Mouse (Mus musculus): ENCODE data around the gene BC067074. TPM values are rescaled to one million over a fixed set of nuclear protein-coding genes. Genes with fewer than 3 reads are reported as not detected.

Gene BC067074
- polyA plus RNA-seq, 1 experiment, result 0.34 TPM

DNA sequence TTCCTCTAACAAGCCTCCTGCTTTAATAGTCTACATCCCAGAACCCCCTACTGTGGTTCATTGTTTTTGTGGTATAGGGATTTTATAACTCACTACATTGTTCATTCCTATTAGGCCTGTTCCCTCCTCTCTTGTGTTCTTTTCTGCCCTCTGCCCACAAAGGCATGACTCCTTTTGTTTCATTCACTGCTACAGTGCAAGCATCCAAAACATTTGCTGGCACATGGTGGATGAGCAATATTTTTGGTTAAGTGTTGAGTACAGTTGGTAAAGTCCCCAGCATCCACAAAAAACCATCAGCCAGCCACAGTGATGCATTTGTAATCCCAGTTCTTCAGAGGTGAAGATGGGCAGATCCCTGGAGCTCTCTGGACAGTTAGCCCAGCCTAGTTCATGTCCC is 48.2 kb downstream of the BC067074 start:
- no peaks in the 10 kb centered on the region for H3K36me3 ChIP-seq (ENCODE audit: control insufficient read depth, insufficient read depth)
- H3K4me3 ChIP-seq (ENCODE audit: insufficient read depth, poor library complexity, severe bottlenecking), result no peak overlapping the region
- H3K79me3 ChIP-seq (ENCODE audit: low read depth), result no peaks in the 10 kb centered on the region
- TF ChIP-seq MYOG (IDR thresholded peaks at IDR 0.05; ENCODE audit: control insufficient read depth, extremely low read depth, insufficient read length) (no peak), MAX (IDR thresholded peaks at IDR 0.05) (peak; percentile 50)
- H3K27me3 ChIP-seq (ENCODE audit: control insufficient read depth, insufficient read depth, insufficient read length), result no peaks in the 10 kb centered on the region
- no peak overlapping the region for H3ac ChIP-seq (ENCODE audit: control insufficient read depth, insufficient read length, low read depth)
- H3K79me2 ChIP-seq (ENCODE audit: control insufficient read depth, insufficient read depth), result no peaks in the 10 kb centered on the region

DNA sequence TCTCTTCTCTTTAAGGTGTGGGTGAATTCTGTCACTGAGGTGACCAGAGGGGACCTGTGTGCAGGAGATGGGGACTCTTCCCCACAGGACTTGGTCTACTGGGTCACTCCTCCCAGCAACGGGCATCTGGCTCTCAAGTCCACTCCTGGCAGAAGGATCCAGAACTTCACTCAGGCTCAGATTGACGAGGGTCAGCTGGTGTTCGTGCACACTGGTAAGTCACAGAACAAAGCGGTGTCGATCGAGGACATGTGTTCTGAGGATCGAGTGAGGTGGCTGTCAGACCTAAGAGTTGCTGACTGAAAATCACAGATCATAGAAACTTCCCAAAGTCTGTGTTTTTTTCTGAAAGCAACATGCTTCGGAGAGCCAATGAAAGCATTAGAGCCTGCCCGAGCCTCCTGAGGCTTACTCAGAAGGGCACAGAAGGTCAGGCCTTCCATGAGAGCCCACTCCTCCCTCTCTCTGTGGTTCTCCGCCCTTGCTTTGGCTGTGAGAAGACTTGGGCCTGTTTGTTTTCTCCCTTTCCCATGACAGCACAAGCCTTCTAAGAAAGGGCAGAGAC is 49.5 kb downstream of the BC067074 start:
- TF ChIP-seq MYOD1 (IDR thresholded peaks at IDR 0.05; ENCODE audit: control insufficient read depth, insufficient read length, low read depth) (no peak), USF1 (IDR thresholded peaks at IDR 0.05; ENCODE audit: low read depth) (no peak), MYOG (IDR thresholded peaks at IDR 0.05; ENCODE audit: control insufficient read depth, extremely low read depth, insufficient read length) (no peak), FOSL1 (IDR thresholded peaks at IDR 0.05; ENCODE audit: insufficient read depth, low read length, poor library complexity, severe bottlenecking) (no peak), MAX (IDR thresholded peaks at IDR 0.05) (no peak), CEBPB (IDR thresholded peaks at IDR 0.05; ENCODE audit: low read depth) (no peak), CTCF (IDR thresholded peaks at IDR 0.05; ENCODE audit: control insufficient read depth, insufficient read depth, insufficient read length) (no peak)
- Histone ChIP-seq H3K79me2 (ENCODE audit: control insufficient read depth, insufficient read depth) (no peaks in the 10 kb centered on the region), H3K36me3 (ENCODE audit: control insufficient read depth, insufficient read depth) (no peaks in the 10 kb centered on the region), H3K27me3 (ENCODE audit: control insufficient read depth, insufficient read depth, insufficient read length) (no peaks in the 10 kb centered on the region), H3K79me3 (ENCODE audit: low read depth) (no peaks in the 10 kb centered on the region), H3ac (ENCODE audit: control insufficient read depth, insufficient read length, low read depth) (no peak overlapping the region), H3K4me3 (ENCODE audit: insufficient read depth, poor library complexity, severe bottlenecking) (no peak overlapping the region)

DNA sequence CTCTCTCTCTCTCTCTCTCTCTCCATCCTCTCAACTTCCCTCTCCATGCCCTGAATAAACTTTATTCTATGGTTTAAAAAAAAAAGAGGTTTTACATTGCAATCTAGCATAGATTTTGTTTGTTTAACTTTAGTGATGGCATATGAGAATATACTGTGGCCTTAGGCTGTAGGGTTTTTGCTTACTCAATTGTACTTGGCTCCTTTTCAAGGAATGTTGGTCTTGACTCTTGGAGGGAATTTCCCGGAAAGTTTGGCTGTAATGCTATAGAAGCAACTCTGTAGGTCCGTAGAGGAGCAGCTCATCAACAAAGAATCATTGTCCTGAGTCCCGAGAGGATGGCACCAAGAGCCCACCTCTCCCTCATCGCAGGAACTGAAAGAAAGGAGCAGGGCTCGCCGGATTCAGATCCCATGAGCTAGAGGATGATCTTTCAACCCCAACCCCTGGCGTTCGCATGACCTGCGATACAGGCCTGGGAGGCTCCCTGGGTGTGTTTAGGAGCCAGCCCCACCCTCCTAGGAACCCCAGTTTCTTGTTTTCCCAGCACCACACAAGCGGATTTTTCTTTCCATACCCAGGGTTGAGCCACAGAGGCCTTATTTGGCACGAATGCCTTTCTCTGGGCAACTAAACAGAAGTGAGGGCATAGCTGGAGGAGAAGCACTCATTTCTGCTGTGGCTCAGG is 57.9 kb downstream of the BC067074 start:
- no peak for TF ChIP-seq MAX (IDR thresholded peaks at IDR 0.05)
- TF ChIP-seq MYOD1 (IDR thresholded peaks at IDR 0.05; ENCODE audit: control insufficient read depth, insufficient read length, low read depth), result no peak
- no peak for TF ChIP-seq CTCF (IDR thresholded peaks at IDR 0.05; ENCODE audit: control insufficient read depth, insufficient read depth, insufficient read length)
- no peak for TF ChIP-seq USF1 (IDR thresholded peaks at IDR 0.05; ENCODE audit: low read depth)
- TF ChIP-seq CEBPB (IDR thresholded peaks at IDR 0.05; ENCODE audit: low read depth), result no peak
- TF ChIP-seq MYOG (IDR thresholded peaks at IDR 0.05; ENCODE audit: control insufficient read depth, extremely low read depth, insufficient read length), result no peak
- no peak for TF ChIP-seq FOSL1 (IDR thresholded peaks at IDR 0.05; ENCODE audit: insufficient read depth, low read length, poor library complexity, severe bottlenecking)

DNA sequence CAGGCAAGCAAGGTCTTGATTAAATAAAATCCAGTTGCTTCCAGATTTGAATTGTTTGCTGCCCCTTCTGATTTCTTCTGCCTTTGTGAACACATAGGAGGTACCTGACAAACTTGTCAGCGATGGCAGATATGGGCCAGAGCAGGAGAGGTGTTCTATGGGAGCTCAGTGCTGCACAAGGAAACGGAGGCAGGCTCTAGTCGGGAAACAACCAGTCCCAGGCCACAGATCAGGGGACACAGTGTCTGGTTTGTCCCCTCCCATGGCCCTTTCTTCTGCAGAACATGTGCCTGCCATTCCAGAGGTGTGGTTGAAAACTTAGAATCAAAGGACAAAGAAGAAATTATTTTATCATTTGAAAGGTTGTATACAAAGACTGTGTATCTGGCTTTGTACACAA is 60.6 kb downstream of the BC067074 start:
- Histone ChIP-seq H3K4me3 (ENCODE audit: insufficient read depth, poor library complexity, severe bottlenecking) (no peak overlapping the region), H3K79me3 (ENCODE audit: low read depth) (no peaks in the 10 kb centered on the region), H3ac (ENCODE audit: control insufficient read depth, insufficient read length, low read depth) (no peak overlapping the region), H3K79me2 (ENCODE audit: control insufficient read depth, insufficient read depth) (no peaks in the 10 kb centered on the region), H3K36me3 (ENCODE audit: control insufficient read depth, insufficient read depth) (no peaks in the 10 kb centered on the region), H3K27me3 (ENCODE audit: control insufficient read depth, insufficient read depth, insufficient read length) (no peaks in the 10 kb centered on the region)
- TF ChIP-seq MYOG (IDR thresholded peaks at IDR 0.05; ENCODE audit: control insufficient read depth, extremely low read depth, insufficient read length) (no peak), CEBPB (IDR thresholded peaks at IDR 0.05; ENCODE audit: low read depth) (no peak), MYOD1 (IDR thresholded peaks at IDR 0.05; ENCODE audit: control insufficient read depth, insufficient read length, low read depth) (no peak), FOSL1 (IDR thresholded peaks at IDR 0.05; ENCODE audit: insufficient read depth, low read length, poor library complexity, severe bottlenecking) (no peak), MAX (IDR thresholded peaks at IDR 0.05) (no peak), USF1 (IDR thresholded peaks at IDR 0.05; ENCODE audit: low read depth) (no peak), CTCF (IDR thresholded peaks at IDR 0.05; ENCODE audit: control insufficient read depth, insufficient read depth, insufficient read length) (no peak)

More for the DNA sequence above, 57.9 kb downstream of the BC067074 start:
- H3ac ChIP-seq (ENCODE audit: control insufficient read depth, insufficient read length, low read depth), result no peak overlapping the region
- H3K4me3 ChIP-seq (ENCODE audit: insufficient read depth, poor library complexity, severe bottlenecking), result no peak overlapping the region
- H3K79me2 ChIP-seq (ENCODE audit: control insufficient read depth, insufficient read depth), result no peaks in the 10 kb centered on the region
- H3K27me3 ChIP-seq (ENCODE audit: control insufficient read depth, insufficient read depth, insufficient read length), result no peaks in the 10 kb centered on the region
- no peaks in the 10 kb centered on the region for H3K79me3 ChIP-seq (ENCODE audit: low read depth)
- no peaks in the 10 kb centered on the region for H3K36me3 ChIP-seq (ENCODE audit: control insufficient read depth, insufficient read depth)

DNA sequence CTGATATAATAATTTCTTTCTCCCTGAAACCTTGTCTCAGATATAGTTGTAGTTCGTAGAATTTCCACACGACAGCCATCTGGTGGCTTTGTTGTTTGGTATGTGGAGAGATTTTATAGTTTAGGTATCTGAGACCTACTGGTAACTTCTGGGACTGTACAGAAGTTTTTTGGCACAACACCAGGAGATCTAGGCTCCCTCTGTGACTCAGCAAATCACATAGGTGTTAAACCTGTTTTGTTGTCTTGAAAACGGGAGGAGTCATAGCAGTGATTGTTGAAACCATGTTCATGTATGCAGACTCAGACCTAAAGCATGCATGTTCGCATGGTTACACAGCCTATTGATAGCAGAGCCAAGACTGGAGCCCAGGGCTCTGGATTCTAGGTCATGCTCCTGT is 61.0 kb downstream of the BC067074 start:
- no peaks in the 10 kb centered on the region for H3K27me3 ChIP-seq (ENCODE audit: control insufficient read depth, insufficient read depth, insufficient read length)
- H3K79me2 ChIP-seq (ENCODE audit: control insufficient read depth, insufficient read depth), result no peaks in the 10 kb centered on the region
- H3K79me3 ChIP-seq (ENCODE audit: low read depth), result no peaks in the 10 kb centered on the region
- TF ChIP-seq FOSL1 (IDR thresholded peaks at IDR 0.05; ENCODE audit: insufficient read depth, low read length, poor library complexity, severe bottlenecking) (no peak), MAX (IDR thresholded peaks at IDR 0.05) (no peak), CTCF (IDR thresholded peaks at IDR 0.05; ENCODE audit: control insufficient read depth, insufficient read depth, insufficient read length) (no peak), CEBPB (IDR thresholded peaks at IDR 0.05; ENCODE audit: low read depth) (no peak), MYOD1 (IDR thresholded peaks at IDR 0.05; ENCODE audit: control insufficient read depth, insufficient read length, low read depth) (no peak), MYOG (IDR thresholded peaks at IDR 0.05; ENCODE audit: control insufficient read depth, extremely low read depth, insufficient read length) (no peak), USF1 (IDR thresholded peaks at IDR 0.05; ENCODE audit: low read depth) (no peak)
- H3K4me3 ChIP-seq (ENCODE audit: insufficient read depth, poor library complexity, severe bottlenecking), result no peak overlapping the region
- no peak overlapping the region for H3ac ChIP-seq (ENCODE audit: control insufficient read depth, insufficient read length, low read depth)
- no peaks in the 10 kb centered on the region for H3K36me3 ChIP-seq (ENCODE audit: control insufficient read depth, insufficient read depth)
